Mouse (Mus musculus) forebrain, embryonic 13.5 days (tissue): ENCODE measurements around the gene Setx. TPM values are rescaled to one million over a fixed set of nuclear protein-coding genes. Genes with fewer than 3 reads are reported as not detected.

Experiments
- ATAC-seq: fragments of 200-750 bp; cut with Nextera tagmentation; 2 replicates; pipeline ENCODE4 v1.8.0; 2017
- H3K27ac ChIP-seq: fragments of 300-500 bp; sonication (generic); 2 replicates; pipeline ENCODE4 v1.5.1; 2015; ENCODE audit warnings: inconsistent platforms, mild to moderate bottlenecking, moderate library complexity
- H3K27me3 ChIP-seq: fragments of 300-500 bp; sonication (generic); 2 replicates; pipeline ENCODE4 v1.6.1; 2015; ENCODE audit warnings: mild to moderate bottlenecking, inconsistent platforms
- H3K36me3 ChIP-seq: fragments of 300-500 bp; sonication (generic); 2 replicates; pipeline ENCODE4 v1.6.1; 2015; ENCODE audit warnings: mild to moderate bottlenecking, inconsistent platforms; ENCODE audit not compliant: poor library complexity, severe bottlenecking
- H3K4me1 ChIP-seq: fragments of 300-500 bp; sonication (generic); 2 replicates; pipeline ENCODE4 v1.6.1; 2015; ENCODE audit warnings: inconsistent platforms
- H3K4me2 ChIP-seq: fragments of 300-500 bp; sonication (generic); 2 replicates; pipeline ENCODE4 v1.6.1; 2015; ENCODE audit warnings: inconsistent platforms, mild to moderate bottlenecking, moderate library complexity
- H3K4me3 ChIP-seq: fragments of 300-500 bp; sonication (generic); 2 replicates; pipeline ENCODE4 v1.5.1; 2015; ENCODE audit warnings: mild to moderate bottlenecking, inconsistent platforms
- H3K9ac ChIP-seq: fragments of 300-500 bp; sonication (generic); 2 replicates; pipeline ENCODE4 v1.6.1; 2015; ENCODE audit warnings: mild to moderate bottlenecking, inconsistent platforms
- H3K9me3 ChIP-seq: fragments of 300-500 bp; sonication (generic); replicated peaks from 2 replicates; pipeline ENCODE4 v1.6.1; 2016; ENCODE audit warnings: inconsistent platforms
- WGBS: fragments of 180-500 bp; shearing (Covaris S2); methylation state at CpG from one replicate; pipeline ENCODE4 v1.1.7; 2015; 5-methylcytosine and 5-hydroxymethylcytosine counted together
- polyA plus RNA-seq: library from polyadenylated mRNA; unstranded; fragments of >200 nt; fragmentation: Nextera tagmentation; extraction: Ambion mirVana; gene quantifications from 2 replicates; pipeline ENCODE4 v1.2.1, GENCODE M21; 2015

Gene Setx
- polyA plus RNA-seq, 1 experiment from 2014 or later = 14.0 TPM

DNA sequence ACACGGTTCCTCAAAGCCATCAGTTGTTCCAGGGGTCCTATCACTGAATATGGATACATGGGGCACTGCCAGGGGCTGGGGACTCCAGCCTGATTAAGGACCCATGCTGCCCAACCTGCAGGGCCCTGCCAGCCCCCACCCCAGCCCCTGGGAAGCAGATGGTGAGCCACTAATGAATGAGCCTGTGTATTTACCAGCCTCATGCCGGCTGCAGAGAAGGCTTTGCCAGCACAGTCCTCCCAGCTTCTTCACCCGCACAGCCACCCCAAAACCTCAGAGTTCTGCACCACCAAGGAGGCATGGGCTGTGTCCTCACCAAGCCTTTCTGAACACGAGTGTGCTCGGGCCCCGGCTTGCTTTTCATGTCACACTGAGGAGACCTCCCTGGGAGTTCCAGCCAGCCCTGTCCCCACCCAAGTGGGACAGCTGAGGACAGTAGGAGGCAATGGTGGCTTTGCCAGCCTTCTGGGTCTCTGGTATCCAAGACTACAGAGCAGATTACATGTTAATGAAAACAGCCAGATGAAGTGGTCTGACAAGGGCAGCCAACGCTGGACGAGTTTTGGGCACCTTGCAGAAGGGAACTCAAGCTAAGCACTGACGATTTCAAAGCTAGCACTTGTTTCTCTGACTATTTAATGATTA is 106.3 kb downstream of the Setx start:
- Histone ChIP-seq H3K4me3 (no peak overlapping the region), H3K4me2 (no peak overlapping the region), H3K4me1 (peaks cover 13% of the 10 kb centered on the region), H3K27ac (peak overlapping the region; percentile 53), H3K9me3 (no peaks in the 10 kb centered on the region), H3K9ac (no peak overlapping the region), H3K27me3 (no peaks in the 10 kb centered on the region), H3K36me3 (no peaks in the 10 kb centered on the region)
- ATAC-seq = peak; percentile 78; the same call in 1 of the 2 replicates
- WGBS = 69% methylated on average over 9 of the region's 9 CpGs

Other genes starting within 250 kb of the Setx start
- gene Barhl1, start 207.5 kb upstream of the Setx start, polyA plus RNA-seq = 1.3 and 4.4 TPM in 2 replicates
- 0.25 TPM in 2 replicates for gene Cfap77, start 69.1 kb upstream of the Setx start, polyA plus RNA-seq
- gene Ttf1, start 63.9 kb upstream of the Setx start, polyA plus RNA-seq = 10.2 and 11.1 TPM in 2 replicates
- 6.2 and 8.4 TPM in 2 replicates for gene Ntng2, start 128.8 kb downstream of the Setx start, polyA plus RNA-seq
- gene Med27, start 222.6 kb downstream of the Setx start, polyA plus RNA-seq = 98.0 and 100 TPM in 2 replicates